Mouse (Mus musculus) kidney, embryonic 15.5 days (tissue): Measurements from ENCODE around the gene Smyd3. TPM values are rescaled to one million over a fixed set of nuclear protein-coding genes. Genes with fewer than 3 reads are reported as not detected.

ENCODE experiments used
- ATAC-seq: fragments of 200-750 bp; cut with Nextera tagmentation; replicated peaks from 2 replicates; pipeline ENCODE4 v1.8.0; 2017; ENCODE audit warnings: moderate TSS enrichment; ENCODE audit not compliant: low FRiP score
- H3K27ac ChIP-seq: fragments of 300-500 bp; sonication (generic); 2 replicates; pipeline ENCODE4 v1.5.1; 2015; ENCODE audit warnings: mild to moderate bottlenecking, inconsistent platforms
- H3K27me3 ChIP-seq: fragments of 300-500 bp; sonication (generic); 2 replicates; pipeline ENCODE4 v1.6.1; 2015; ENCODE audit warnings: inconsistent platforms
- H3K36me3 ChIP-seq: fragments of 300-500 bp; sonication (generic); 2 replicates; pipeline ENCODE4 v1.6.1; 2015; ENCODE audit warnings: inconsistent platforms
- H3K4me1 ChIP-seq: fragments of 300-500 bp; sonication (generic); 2 replicates; pipeline ENCODE4 v1.6.1; 2015; ENCODE audit warnings: inconsistent platforms
- H3K4me2 ChIP-seq: fragments of 300-500 bp; sonication (generic); 2 replicates; pipeline ENCODE4 v1.6.1; 2015; ENCODE audit warnings: moderate library complexity, mild to moderate bottlenecking, inconsistent platforms
- H3K4me3 ChIP-seq: fragments of 300-500 bp; sonication (generic); replicated peaks from 2 replicates; pipeline ENCODE4 v1.5.1; 2015; ENCODE audit warnings: mild to moderate bottlenecking, inconsistent platforms
- H3K9ac ChIP-seq: fragments of 300-500 bp; sonication (generic); 2 replicates; pipeline ENCODE4 v1.6.1; 2015; ENCODE audit warnings: mild to moderate bottlenecking, inconsistent platforms
- H3K9me3 ChIP-seq: fragments of 300-500 bp; sonication (generic); replicated peaks from 2 replicates; pipeline ENCODE4 v1.6.1; 2016; ENCODE audit warnings: inconsistent platforms
- WGBS: fragments of 180-500 bp; shearing (Covaris S2); methylation state at CpG from one replicate; pipeline ENCODE4 v1.1.7; 2015; ENCODE audit warnings: mixed read lengths; 5-methylcytosine and 5-hydroxymethylcytosine counted together
- polyA plus RNA-seq: library from polyadenylated mRNA; unstranded; fragments of >200 nt; fragmentation: Nextera tagmentation; extraction: Ambion mirVana; gene quantifications from 2 replicates; pipeline ENCODE4 v1.2.1, GENCODE M21; 2015

Smyd3 gene
- polyA plus RNA-seq, 1 experiment from 2014 or later, result 21.8 TPM

DNA sequence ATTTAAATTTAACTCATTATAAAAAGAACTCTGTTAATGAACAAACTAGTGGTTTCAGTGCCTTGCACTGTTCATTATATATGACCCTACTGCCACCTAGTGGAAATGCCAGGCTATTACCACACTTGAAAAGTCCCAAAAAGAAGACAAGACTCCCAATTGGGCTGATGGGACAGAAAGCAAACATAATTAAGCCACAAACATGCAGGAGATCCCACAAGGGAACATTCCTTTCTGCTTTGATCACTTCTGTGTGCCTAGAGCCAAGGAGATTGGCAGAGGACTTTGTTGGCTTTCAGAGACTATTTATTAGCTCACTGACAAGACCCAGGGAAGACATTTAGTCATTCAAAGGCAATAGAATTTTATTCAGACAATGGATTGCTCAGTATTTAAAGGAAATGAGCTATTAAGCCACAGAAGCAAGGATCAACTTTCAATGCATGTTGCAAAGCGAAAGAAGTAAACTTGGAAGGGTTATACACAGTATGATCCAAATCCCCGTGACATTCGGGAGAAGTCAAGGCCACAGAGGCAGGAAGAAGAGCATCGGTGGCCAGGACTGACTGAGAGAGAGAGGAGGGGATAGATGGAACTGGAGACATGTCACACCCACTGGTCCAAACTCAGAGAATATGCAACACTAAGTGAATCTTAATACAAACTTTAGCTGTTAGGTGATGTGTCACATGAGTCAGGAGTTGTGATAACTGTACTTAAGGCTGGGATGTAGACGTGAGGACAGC is 40.5 kb downstream of the Smyd3 start:
- Histone ChIP-seq H3K4me3 (no peak overlapping the region), H3K27me3 (no peaks in the 10 kb centered on the region), H3K9ac (no peak overlapping the region), H3K9me3 (peaks cover 7% of the 10 kb centered on the region), H3K27ac (no peak overlapping the region), H3K36me3 (peaks cover 8% of the 10 kb centered on the region), H3K4me1 (peaks cover 38% of the 10 kb centered on the region), H3K4me2 (no peak overlapping the region)
- peak; percentile 55 for ATAC-seq
- 76% methylated on average over 5 of the region's 5 CpGs for WGBS

DNA sequence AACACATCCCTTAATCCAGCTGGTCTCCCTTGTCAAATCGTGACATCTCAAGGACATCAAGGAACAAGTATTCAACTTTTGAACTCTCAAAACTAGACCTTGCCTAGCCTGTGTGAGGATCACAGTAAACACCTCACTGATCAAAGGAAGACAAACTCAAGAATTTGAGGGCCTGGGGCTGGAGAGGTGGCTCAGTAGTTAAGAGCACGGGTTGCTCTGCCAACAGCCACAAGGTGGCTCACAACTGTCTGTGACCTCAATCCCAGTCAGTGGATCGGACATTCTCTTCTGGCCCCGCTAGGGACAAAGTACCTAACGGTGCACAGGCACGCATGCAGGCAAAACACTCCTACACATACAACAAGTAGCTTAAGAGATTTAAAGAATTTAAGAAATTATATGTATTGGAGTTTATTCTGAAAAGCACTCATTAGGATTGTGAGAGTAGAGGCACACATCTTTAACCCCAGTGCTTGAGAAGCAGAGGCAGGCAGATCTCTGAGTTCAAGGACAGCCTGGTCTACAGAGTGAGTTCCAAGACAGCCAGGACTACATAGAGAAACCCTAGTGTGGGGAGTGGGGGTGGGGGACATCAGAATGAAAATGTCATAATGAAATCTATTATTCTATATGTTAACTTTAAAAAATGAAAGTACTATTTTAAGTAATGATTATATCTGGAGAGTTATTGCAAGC is 41.2 kb downstream of the Smyd3 start:
- Histone ChIP-seq H3K27me3 (no peaks in the 10 kb centered on the region), H3K4me2 (no peak overlapping the region), H3K27ac (0 out of 2 replicates have a peak overlapping the region, but pooled peaks have one; percentile 14), H3K9me3 (peaks cover 8% of the 10 kb centered on the region), H3K9ac (no peak overlapping the region), H3K4me1 (peaks cover 38% of the 10 kb centered on the region), H3K36me3 (peaks cover 12% of the 10 kb centered on the region), H3K4me3 (no peak overlapping the region)
- WGBS, result 35% methylated on average over 6 of the region's 6 CpGs
- peak; percentile 58 for ATAC-seq

DNA sequence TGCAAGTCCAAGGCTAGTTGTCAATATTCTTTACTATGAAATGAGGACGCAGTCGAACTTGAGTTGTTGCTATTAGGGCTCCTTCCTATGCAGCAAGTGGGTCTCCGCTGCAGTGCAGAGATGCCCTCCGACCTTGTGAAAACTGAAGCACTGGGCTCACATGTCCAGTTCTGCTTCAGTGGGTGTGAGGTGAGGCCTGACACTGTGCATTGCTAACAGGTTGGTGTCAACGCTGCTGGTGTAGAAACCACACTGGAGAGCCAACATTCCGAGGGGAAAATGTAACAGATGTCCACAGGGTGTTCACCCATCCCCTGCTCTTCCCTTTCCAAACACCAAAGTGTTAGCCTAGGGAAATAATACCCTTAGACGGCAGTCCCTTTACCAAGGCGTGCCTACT is 43.1 kb downstream of the Smyd3 start:
- Histone ChIP-seq H3K9me3 (peaks cover 8% of the 10 kb centered on the region), H3K9ac (no peak overlapping the region), H3K27ac (peak overlapping the region; percentile 55), H3K36me3 (peaks cover 12% of the 10 kb centered on the region), H3K4me3 (no peak overlapping the region), H3K27me3 (no peaks in the 10 kb centered on the region), H3K4me1 (peaks cover 31% of the 10 kb centered on the region), H3K4me2 (no peak overlapping the region)
- WGBS, result 44% methylated on average over 8 of the region's 8 CpGs
- ATAC-seq, result peak; percentile 38; the same call in 1 of the 2 replicates

DNA sequence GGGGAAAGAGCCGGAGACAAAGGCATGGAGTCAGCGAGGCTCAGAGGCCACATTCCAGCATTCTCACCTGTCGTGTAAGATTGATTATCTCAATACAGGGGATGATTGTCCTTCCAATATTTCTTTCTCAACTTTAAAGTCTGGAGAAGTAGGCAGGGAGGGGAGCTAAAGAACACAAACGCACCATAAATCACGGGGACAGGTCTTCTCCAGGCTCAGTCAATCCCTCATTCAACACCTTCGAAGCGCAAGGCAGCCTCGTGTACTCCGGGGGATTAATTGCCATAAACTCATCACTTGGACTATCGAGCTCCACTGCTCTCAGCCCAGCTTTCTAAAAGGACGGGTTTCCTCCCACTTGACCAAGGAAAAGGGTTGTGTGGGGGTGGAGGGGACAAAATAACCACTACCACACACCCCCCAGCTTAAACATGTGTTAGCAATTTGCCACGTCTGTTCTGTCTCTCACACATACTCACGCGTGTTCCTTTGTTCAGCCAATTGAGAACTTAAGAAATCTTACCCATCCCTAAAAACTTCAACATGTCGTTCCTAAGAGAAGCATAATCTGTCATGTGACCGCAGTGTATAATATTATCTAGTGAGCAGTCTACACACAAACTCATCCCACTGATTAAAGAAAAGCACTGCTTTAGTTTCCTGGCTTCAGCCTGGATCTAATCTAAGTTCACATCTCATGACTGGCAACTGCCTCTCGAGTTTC is 43.8 kb downstream of the Smyd3 start:
- whole genome bisulfite sequencing, result 31% methylated on average over 17 of the region's 17 CpGs
- peak; percentile 60 for ATAC-seq
- no peak overlapping the region for H3K9ac ChIP-seq
- H3K27ac ChIP-seq, result peak overlapping the region; percentile 55; the same call in 1 of the 2 replicates
- H3K36me3 ChIP-seq, result peaks cover 12% of the 10 kb centered on the region
- H3K9me3 ChIP-seq, result peaks cover 8% of the 10 kb centered on the region
- H3K4me1 ChIP-seq, result peaks cover 28% of the 10 kb centered on the region
- no peak overlapping the region for H3K4me2 ChIP-seq
- H3K27me3 ChIP-seq, result no peaks in the 10 kb centered on the region
- no peak overlapping the region for H3K4me3 ChIP-seq

DNA sequence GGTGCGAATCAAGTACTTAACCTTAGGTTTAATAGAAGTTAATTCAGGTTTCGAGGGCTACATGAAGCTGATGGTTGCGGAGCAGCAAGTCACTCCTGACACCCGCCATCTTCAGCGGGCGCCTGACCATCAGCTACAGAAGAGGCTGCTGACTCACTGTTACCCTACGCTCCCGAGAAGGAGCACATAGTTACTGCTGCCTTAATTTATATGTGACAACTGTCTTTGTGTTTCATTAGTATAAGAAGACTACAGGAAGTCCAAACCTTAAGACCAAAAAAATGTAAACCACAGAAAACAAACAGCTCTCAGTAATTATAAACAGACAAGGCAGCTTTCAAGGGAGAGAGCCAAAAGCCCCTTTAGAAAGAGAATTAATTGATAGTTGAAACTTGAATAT is 49.9 kb downstream of the Smyd3 start:
- Histone ChIP-seq H3K9me3 (peaks cover 7% of the 10 kb centered on the region), H3K4me3 (no peak overlapping the region), H3K36me3 (peaks cover 10% of the 10 kb centered on the region), H3K9ac (no peak overlapping the region), H3K27ac (no peak overlapping the region), H3K4me2 (no peak overlapping the region), H3K27me3 (no peaks in the 10 kb centered on the region), H3K4me1 (no peaks in the 10 kb centered on the region)
- ATAC-seq, result no peak
- WGBS, result 73% methylated on average over 8 of the region's 8 CpGs

DNA sequence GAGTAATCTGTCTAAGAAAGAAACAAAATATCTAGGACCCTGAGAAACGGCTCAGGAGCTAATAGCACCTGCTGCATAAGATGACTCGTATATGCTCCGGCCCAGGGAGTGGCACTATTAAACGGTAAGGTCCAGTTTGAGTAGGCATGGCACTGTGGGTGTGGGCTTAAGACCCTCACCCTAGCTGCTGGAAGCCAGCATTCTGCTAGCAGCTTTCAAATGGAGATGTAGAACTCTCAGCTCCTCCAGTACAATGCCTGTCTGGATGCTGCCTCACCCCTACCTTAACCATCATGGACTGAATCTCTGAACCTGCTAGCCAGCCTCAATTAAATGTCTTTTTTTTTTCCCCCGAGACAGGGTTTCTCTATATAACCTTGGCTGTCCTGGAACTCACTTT is 55.5 kb downstream of the Smyd3 start:
- no peak overlapping the region for H3K9ac ChIP-seq
- H3K4me3 ChIP-seq, result no peak overlapping the region
- H3K36me3 ChIP-seq, result no peaks in the 10 kb centered on the region
- H3K9me3 ChIP-seq, result no peaks in the 10 kb centered on the region
- H3K4me1 ChIP-seq, result peaks cover 18% of the 10 kb centered on the region
- H3K27me3 ChIP-seq, result no peaks in the 10 kb centered on the region
- H3K4me2 ChIP-seq, result no peak overlapping the region
- 83% methylated on average over 5 of the region's 5 CpGs for WGBS
- no peak for ATAC-seq
- no peak overlapping the region for H3K27ac ChIP-seq

DNA sequence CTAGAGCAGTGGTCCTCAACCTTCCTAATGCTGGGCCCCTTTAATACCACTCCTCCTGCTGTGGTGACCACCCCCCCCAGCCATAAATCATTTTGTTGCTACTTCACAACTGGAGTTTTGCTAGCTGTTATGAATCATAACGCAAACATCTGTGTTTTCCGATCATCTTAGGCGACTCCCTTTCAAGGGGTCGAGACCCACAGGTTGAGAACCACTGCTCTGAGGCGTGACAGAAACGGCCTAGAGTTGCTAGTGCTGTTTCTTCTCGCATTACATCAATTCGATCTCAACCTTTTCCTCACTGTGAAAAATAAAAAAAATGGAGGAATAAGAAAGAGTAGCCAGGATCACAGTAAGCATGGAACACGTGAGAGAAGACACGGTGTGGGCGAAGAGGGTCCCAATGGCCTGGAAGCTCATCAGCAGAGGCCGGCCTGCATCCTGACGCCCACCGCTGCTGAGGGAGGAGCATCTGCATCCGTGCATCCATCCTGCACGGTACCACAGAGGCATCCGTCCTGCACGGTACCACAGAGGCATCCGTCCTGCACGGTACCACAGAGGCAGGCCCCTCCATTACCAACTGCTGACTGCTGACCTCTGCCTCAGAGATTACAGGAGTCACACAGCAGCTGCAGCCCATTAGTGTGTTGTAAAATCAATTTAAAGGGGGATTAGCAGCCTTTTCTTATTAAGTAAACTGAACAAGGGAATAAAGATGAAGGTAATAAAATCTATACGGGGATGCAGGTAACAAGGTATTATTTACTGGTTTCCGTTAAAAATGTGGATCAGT is 56.6 kb downstream of the Smyd3 start:
- Histone ChIP-seq H3K4me2 (no peak overlapping the region), H3K27ac (no peak overlapping the region), H3K4me3 (no peak overlapping the region), H3K4me1 (peaks cover 23% of the 10 kb centered on the region), H3K27me3 (no peaks in the 10 kb centered on the region), H3K9me3 (no peaks in the 10 kb centered on the region), H3K9ac (no peak overlapping the region), H3K36me3 (no peaks in the 10 kb centered on the region)
- 0 out of 2 replicates have a peak, but pooled peaks have one; percentile 19 for ATAC-seq
- 48% methylated on average over 22 of the region's 22 CpGs for WGBS

DNA sequence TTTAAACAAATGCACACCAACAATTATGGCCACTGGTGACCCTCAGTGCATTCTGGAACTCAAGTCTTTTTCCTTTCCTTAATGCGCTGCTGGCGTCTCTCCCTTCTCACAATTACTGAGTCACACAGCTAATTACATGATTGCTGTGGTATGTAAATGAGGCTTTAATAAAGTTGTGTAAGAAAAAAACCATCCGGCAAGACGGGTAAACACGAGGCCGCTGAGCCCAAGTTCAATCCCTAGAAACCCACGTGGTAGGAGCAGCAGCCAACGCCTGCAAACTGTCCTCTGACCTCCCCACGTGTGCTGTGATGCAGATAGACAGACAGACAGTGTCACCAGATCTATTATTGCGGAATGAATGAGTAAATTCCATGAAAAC is 58.9 kb downstream of the Smyd3 start:
- peaks cover 25% of the 10 kb centered on the region for H3K4me1 ChIP-seq
- no peaks in the 10 kb centered on the region for H3K36me3 ChIP-seq
- no peaks in the 10 kb centered on the region for H3K27me3 ChIP-seq
- H3K9ac ChIP-seq, result no peak overlapping the region
- WGBS, result 41% methylated on average over 10 of the region's 10 CpGs
- no peak overlapping the region for H3K4me3 ChIP-seq
- no peak for ATAC-seq
- H3K4me2 ChIP-seq, result no peak overlapping the region
- H3K27ac ChIP-seq, result peak overlapping the region; percentile 82
- H3K9me3 ChIP-seq, result no peaks in the 10 kb centered on the region

DNA sequence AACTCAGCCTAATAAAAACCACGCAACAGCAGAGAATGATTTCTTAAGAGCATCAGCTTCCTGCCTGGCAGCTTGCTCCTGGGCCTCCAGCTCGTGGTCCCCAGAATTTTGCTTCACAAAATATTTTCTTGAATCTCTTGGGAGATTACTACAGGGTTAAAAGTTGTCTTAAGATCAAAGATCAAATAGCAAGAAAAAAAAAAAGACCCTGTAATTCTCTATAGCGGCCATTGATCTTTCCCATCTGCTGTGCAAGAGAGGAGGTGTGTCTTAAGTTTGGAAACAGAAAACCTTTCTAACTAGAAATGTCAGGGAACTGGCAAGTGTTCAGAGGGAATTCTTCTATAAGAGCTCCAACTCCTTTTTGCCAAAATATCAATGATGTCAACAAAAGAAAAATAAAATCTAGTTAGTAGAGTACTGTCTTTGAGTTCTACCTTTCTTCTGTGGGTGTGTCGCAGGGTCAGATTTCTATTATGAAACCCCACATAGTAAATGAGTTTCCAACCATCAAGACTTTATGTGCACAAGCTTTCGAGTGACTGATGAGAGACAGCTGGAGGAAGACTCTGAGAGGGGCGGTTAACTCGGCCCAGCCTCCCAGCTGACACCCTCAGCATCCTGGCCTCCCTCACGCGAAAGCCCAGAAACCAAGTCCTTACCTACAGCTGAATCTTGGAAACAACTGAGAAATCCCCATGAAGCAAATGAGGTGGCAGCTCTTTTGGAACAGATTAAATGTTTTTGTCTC is 59.4 kb downstream of the Smyd3 start:
- Histone ChIP-seq H3K4me1 (peaks cover 25% of the 10 kb centered on the region), H3K9ac (no peak overlapping the region), H3K4me2 (no peak overlapping the region), H3K36me3 (no peaks in the 10 kb centered on the region), H3K9me3 (no peaks in the 10 kb centered on the region), H3K4me3 (no peak overlapping the region), H3K27me3 (no peaks in the 10 kb centered on the region), H3K27ac (peak overlapping the region; percentile 82)
- ATAC-seq, result peak; percentile 80
- 26% methylated on average over 9 of the region's 9 CpGs for WGBS

DNA sequence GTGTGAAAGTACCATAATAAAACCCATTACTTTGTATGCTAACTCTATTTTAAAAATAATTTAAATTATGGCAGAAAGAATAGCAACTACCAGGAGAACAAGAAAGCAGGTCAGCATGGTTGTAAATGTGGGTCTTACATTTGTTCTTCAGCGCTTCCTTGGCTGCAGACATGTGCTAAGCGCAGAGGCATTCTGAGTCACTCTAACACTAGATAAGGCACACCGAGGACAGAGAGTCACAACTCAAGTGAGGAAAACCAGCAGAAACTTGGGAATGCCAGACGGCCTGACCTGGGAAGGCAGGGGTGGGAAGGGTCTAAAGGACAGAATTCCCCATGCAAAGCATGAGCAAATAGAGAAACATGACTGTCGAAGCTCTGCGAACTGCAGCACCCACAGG is 63.2 kb downstream of the Smyd3 start:
- no peaks in the 10 kb centered on the region for H3K36me3 ChIP-seq
- no peak overlapping the region for H3K4me3 ChIP-seq
- H3K27ac ChIP-seq, result no peak overlapping the region
- H3K9me3 ChIP-seq, result no peaks in the 10 kb centered on the region
- peaks cover 30% of the 10 kb centered on the region for H3K4me1 ChIP-seq
- no peak overlapping the region for H3K9ac ChIP-seq
- 70% methylated on average over 6 of the region's 6 CpGs for WGBS
- H3K27me3 ChIP-seq, result no peaks in the 10 kb centered on the region
- no peak overlapping the region for H3K4me2 ChIP-seq
- no peak for ATAC-seq

DNA sequence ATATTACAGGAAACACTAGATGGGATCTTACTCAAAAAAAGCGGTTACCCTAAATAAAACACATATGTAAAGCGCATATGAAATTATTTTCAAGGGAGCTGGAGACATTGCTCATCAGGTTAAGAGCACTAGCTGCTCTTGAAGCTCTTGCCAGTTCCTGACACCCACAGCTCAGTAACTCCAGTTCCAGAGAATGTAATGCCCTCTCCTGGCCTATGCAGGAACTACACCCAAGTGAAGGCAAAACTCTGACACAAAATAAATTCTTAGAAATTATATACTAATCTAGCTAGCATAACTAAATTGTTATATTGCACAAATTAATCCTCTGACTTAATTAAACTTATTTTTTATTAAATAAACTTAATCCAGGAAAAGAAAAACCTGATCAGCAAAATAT is 66.6 kb downstream of the Smyd3 start:
- Histone ChIP-seq H3K9me3 (no peaks in the 10 kb centered on the region), H3K4me1 (peaks cover 23% of the 10 kb centered on the region), H3K27me3 (no peaks in the 10 kb centered on the region), H3K9ac (no peak overlapping the region), H3K36me3 (no peaks in the 10 kb centered on the region), H3K4me2 (no peak overlapping the region), H3K27ac (no peak overlapping the region), H3K4me3 (no peak overlapping the region)
- ATAC-seq, result no peak
- 94% methylated on average over 2 of the region's 2 CpGs for WGBS
